Mouse (Mus musculus): ENCODE measurements around the gene Phf24. TPM values are rescaled to one million over a fixed set of nuclear protein-coding genes. Genes with fewer than 3 reads are reported as not detected.

Gene Phf24
- polyA plus RNA-seq (2014; fragmentation: Illumina TruSeq; extraction: RNeasy Lipid Tissue Mini Kit (QIAGEN cat#74804)): 1.1 TPM

GRCm38 (mm10) chr4:42916617-42917401 is at the start of gene Phf24:
Gene Phf24 (plus strand): TSS chr4:42916660.

GRCm38 (mm10) chr4:42874134-42874533 is 42.3 kb upstream of the Phf24 start, which contains the start of gene Fam205c:
Gene Fam205c (minus strand): TSS chr4:42874234.

GRCm38 (mm10) chr4:42949676-42950051 is 33.2 kb downstream of the Phf24 start, which contains the start of gene Dnajb5:
Gene Dnajb5 (plus strand): TSS chr4:42949814.

GRCm38 (mm10) chr4:42969304-42969703 is 52.8 kb downstream of the Phf24 start, which contains the start of gene 1700022I11Rik:
Gene 1700022I11Rik (plus strand): TSS chr4:42969604.

Other genes with a start within 250 kb of the Phf24 start
- gene 4930578G10Rik, start 181.1 kb upstream of the Phf24 start, polyA plus RNA-seq (2014; fragmentation: Illumina TruSeq; extraction: RNeasy Lipid Tissue Mini Kit (QIAGEN cat#74804)): not detected
- not detected for gene Ccl19, start 160.1 kb upstream of the Phf24 start, polyA plus RNA-seq (2014; fragmentation: Illumina TruSeq; extraction: RNeasy Lipid Tissue Mini Kit (QIAGEN cat#74804))
- gene Ccl21a, start 142.7 kb upstream of the Phf24 start, polyA plus RNA-seq (2014; fragmentation: Illumina TruSeq; extraction: RNeasy Lipid Tissue Mini Kit (QIAGEN cat#74804)): not detected
- gene Fam205a1, start 62.8 kb upstream of the Phf24 start, polyA plus RNA-seq (2014; fragmentation: Illumina TruSeq; extraction: RNeasy Lipid Tissue Mini Kit (QIAGEN cat#74804)): not detected
- not detected for gene Gm12394, start 59.9 kb upstream of the Phf24 start, polyA plus RNA-seq (2014; fragmentation: Illumina TruSeq; extraction: RNeasy Lipid Tissue Mini Kit (QIAGEN cat#74804))
- not detected for gene Fam205c, start 42.4 kb upstream of the Phf24 start, polyA plus RNA-seq (2014; fragmentation: Illumina TruSeq; extraction: RNeasy Lipid Tissue Mini Kit (QIAGEN cat#74804))
- 0.83 TPM for gene Dnajb5, start 33.2 kb downstream of the Phf24 start, polyA plus RNA-seq (2014; fragmentation: Illumina TruSeq; extraction: RNeasy Lipid Tissue Mini Kit (QIAGEN cat#74804))
- not detected for gene 1700022I11Rik, start 52.9 kb downstream of the Phf24 start, polyA plus RNA-seq (2014; fragmentation: Illumina TruSeq; extraction: RNeasy Lipid Tissue Mini Kit (QIAGEN cat#74804))
- 261 TPM for gene Vcp, start 83.8 kb downstream of the Phf24 start, polyA plus RNA-seq (2014; fragmentation: Illumina TruSeq; extraction: RNeasy Lipid Tissue Mini Kit (QIAGEN cat#74804))
- gene Fancg, start 93.8 kb downstream of the Phf24 start, polyA plus RNA-seq (2014; fragmentation: Illumina TruSeq; extraction: RNeasy Lipid Tissue Mini Kit (QIAGEN cat#74804)): 4.3 TPM
- 1.5 TPM for gene Pigo, start 109.2 kb downstream of the Phf24 start, polyA plus RNA-seq (2014; fragmentation: Illumina TruSeq; extraction: RNeasy Lipid Tissue Mini Kit (QIAGEN cat#74804))
- 24.2 TPM for gene Stoml2, start 115.0 kb downstream of the Phf24 start, polyA plus RNA-seq (2014; fragmentation: Illumina TruSeq; extraction: RNeasy Lipid Tissue Mini Kit (QIAGEN cat#74804))
- gene Fam214b, start 129.6 kb downstream of the Phf24 start, polyA plus RNA-seq (2014; fragmentation: Illumina TruSeq; extraction: RNeasy Lipid Tissue Mini Kit (QIAGEN cat#74804)): 1.5 TPM
- gene Unc13b, start 142.3 kb downstream of the Phf24 start, polyA plus RNA-seq (2014; fragmentation: Illumina TruSeq; extraction: RNeasy Lipid Tissue Mini Kit (QIAGEN cat#74804)): 18.7 TPM